Mouse (Mus musculus): ENCODE measurements around the gene Psmd11. TPM values are rescaled to one million over a fixed set of nuclear protein-coding genes. Genes with fewer than 3 reads are reported as not detected.
"Not testable (repeated sequence)": the region's sequence is repeated elsewhere in the genome, so short reads cannot be mapped to it uniquely, and the experiment has no call there.

The Psmd11 gene
- polyA plus RNA-seq (2015; fragmentation: Nextera tagmentation; extraction: Ambion mirVana) = 321 and 336 TPM in 2 replicates

GRCm38 (mm10) chr11:80428381-80429008 is at the start of gene Psmd11:
Gene Psmd11 (plus strand): TSS chr11:80428615.
- peak; percentile 100 for ATAC-seq
- Histone ChIP-seq H3K4me2 (replicated peaks) (peak within 1 kb of the TSS; percentile 92), H3K4me1 (replicated peaks) (peaks cover 14% of the 10 kb centered on the region), H3K27ac (peak within 1 kb of the TSS; percentile 90), H3K9me3 (no peaks in the 10 kb centered on the region), H3K4me3 (replicated peaks) (peak within 1 kb of the TSS; percentile 93), H3K36me3 (peaks cover 17% of the 10 kb centered on the region), H3K9ac (replicated peaks) (peak within 1 kb of the TSS; percentile 93), H3K27me3 (no peaks in the 10 kb centered on the region)
- WGBS = under 1% methylated on average over 58 of the region's 58 CpGs

GRCm38 (mm10) chr11:80379184-80379583 is 49.2 kb upstream of the Psmd11 start:
- ATAC-seq = not testable (repeated sequence)
- WGBS = 97% methylated on average over 7 of the region's 7 CpGs

GRCm38 (mm10) chr11:80382626-80383018 is 45.8 kb upstream of the Psmd11 start:
- H3K9ac ChIP-seq (replicated peaks) = peak overlapping the region; percentile 70
- H3K4me2 ChIP-seq (replicated peaks) = peak overlapping the region; percentile 68
- peak overlapping the region; percentile 94 for H3K4me3 ChIP-seq (replicated peaks)
- H3K27ac ChIP-seq = peak overlapping the region; percentile 90
- 8% methylated on average over 12 of the region's 12 CpGs for WGBS
- H3K27me3 ChIP-seq = no peaks in the 10 kb centered on the region
- H3K9me3 ChIP-seq = no peaks in the 10 kb centered on the region
- peaks cover 4% of the 10 kb centered on the region for H3K36me3 ChIP-seq
- H3K4me1 ChIP-seq (replicated peaks) = peaks cover 41% of the 10 kb centered on the region
- ATAC-seq = peak; percentile 24

More at GRCm38 (mm10) chr11:80379184-80379583, 49.2 kb upstream of the Psmd11 start:
- H3K4me2 ChIP-seq (replicated peaks); H3K27me3 ChIP-seq; H3K27ac ChIP-seq; H3K9me3 ChIP-seq; H3K4me3 ChIP-seq (replicated peaks); H3K9ac ChIP-seq (replicated peaks); H3K36me3 ChIP-seq: not testable (repeated sequence)
- peaks cover 21% of the 10 kb centered on the region for H3K4me1 ChIP-seq (replicated peaks)

GRCm38 (mm10) chr11:80383019-80383625 is 45.3 kb upstream of the Psmd11 start, which contains the start of gene Zfp207:
Gene Zfp207 (plus strand): TSS chr11:80383279.
- Histone ChIP-seq H3K4me1 (replicated peaks) (peaks cover 43% of the 10 kb centered on the region), H3K27me3 (no peaks in the 10 kb centered on the region), H3K4me2 (replicated peaks) (peak within 1 kb of the TSS; percentile 99), H3K36me3 (peaks cover 9% of the 10 kb centered on the region), H3K9ac (replicated peaks) (peak within 1 kb of the TSS; percentile 98), H3K27ac (peak within 1 kb of the TSS; percentile 90), H3K4me3 (replicated peaks) (peak within 1 kb of the TSS; percentile 94), H3K9me3 (no peaks in the 10 kb centered on the region)
- peak; percentile 95 for ATAC-seq
- 0% methylated on average over 33 of the region's 33 CpGs for WGBS

- ATAC-seq = peak; percentile 15; the same call in 1 of the 2 replicates
Observed at GRCm38 (mm10) chr11:80383626-80384046, 44.8 kb upstream of the Psmd11 start.

DNA sequence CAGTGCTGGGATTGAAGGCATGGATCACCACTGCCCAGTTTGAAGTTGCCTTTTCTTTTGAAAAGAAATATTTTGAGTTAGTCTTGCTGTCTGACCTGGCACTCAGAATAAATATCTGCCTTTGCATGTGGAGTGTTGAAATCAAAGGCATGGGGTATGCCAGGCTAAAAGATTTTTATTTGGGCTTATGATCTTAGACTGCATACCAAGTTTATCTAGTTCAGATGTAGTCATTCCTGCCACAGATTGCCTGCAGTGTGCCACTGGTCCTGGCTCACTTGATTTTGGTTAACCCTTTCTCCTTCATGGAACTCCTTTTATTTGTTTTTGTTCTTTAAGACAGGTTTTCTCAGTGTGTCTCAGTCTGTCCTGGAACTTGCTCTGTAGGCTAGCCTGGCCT is 44.0 kb upstream of the Psmd11 start:
- ATAC-seq = no peak
- Histone ChIP-seq H3K4me3 (replicated peaks) (peak overlapping the region; percentile 94), H3K4me1 (replicated peaks) (peaks cover 41% of the 10 kb centered on the region), H3K9me3 (no peaks in the 10 kb centered on the region), H3K9ac (replicated peaks) (peak overlapping the region; percentile 98), H3K36me3 (peaks cover 20% of the 10 kb centered on the region), H3K27ac (no peak overlapping the region), H3K4me2 (replicated peaks) (peak overlapping the region; percentile 99), H3K27me3 (no peaks in the 10 kb centered on the region)

More at GRCm38 (mm10) chr11:80383626-80384046, 44.8 kb upstream of the Psmd11 start:
- peak overlapping the region; percentile 98 for H3K9ac ChIP-seq (replicated peaks)
- under 1% methylated on average over 20 of the region's 20 CpGs for WGBS
- H3K27ac ChIP-seq = peak overlapping the region; percentile 90
- H3K4me2 ChIP-seq (replicated peaks) = peak overlapping the region; percentile 36
- H3K4me1 ChIP-seq (replicated peaks) = peaks cover 41% of the 10 kb centered on the region
- no peaks in the 10 kb centered on the region for H3K9me3 ChIP-seq
- peak overlapping the region; percentile 94 for H3K4me3 ChIP-seq (replicated peaks)
- H3K27me3 ChIP-seq = no peaks in the 10 kb centered on the region
- H3K36me3 ChIP-seq = peaks cover 14% of the 10 kb centered on the region

DNA sequence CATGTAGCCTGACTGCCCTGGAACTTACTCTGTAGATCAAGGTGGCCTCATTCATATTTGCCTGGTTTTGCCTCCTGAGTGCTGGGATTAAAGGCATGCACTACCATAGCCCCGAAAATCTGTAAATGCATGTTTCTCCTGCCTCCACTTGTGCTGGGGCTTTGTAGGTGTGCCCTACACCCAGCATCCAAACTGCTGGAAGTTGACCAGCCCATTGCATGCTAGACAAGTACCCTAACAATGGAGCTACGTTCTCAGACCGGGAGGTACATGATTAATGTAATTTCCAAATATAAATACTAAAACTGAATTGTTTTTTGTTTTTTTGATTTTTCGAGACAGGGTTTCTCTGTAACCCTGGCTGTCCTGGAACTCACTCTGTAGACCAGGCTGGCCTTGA is 43.4 kb upstream of the Psmd11 start:
- peaks cover 41% of the 10 kb centered on the region for H3K4me1 ChIP-seq (replicated peaks)
- peak overlapping the region; percentile 99 for H3K4me2 ChIP-seq (replicated peaks)
- ATAC-seq = no peak
- H3K27me3 ChIP-seq = no peaks in the 10 kb centered on the region
- H3K4me3 ChIP-seq (replicated peaks) = peak overlapping the region; percentile 94
- no peaks in the 10 kb centered on the region for H3K9me3 ChIP-seq
- whole genome bisulfite sequencing = 60% methylated on average over 4 of the region's 4 CpGs
- H3K9ac ChIP-seq (replicated peaks) = peak overlapping the region; percentile 98
- H3K36me3 ChIP-seq = peaks cover 25% of the 10 kb centered on the region
- H3K27ac ChIP-seq = no peak overlapping the region; the same call in 1 of the 2 replicates

DNA sequence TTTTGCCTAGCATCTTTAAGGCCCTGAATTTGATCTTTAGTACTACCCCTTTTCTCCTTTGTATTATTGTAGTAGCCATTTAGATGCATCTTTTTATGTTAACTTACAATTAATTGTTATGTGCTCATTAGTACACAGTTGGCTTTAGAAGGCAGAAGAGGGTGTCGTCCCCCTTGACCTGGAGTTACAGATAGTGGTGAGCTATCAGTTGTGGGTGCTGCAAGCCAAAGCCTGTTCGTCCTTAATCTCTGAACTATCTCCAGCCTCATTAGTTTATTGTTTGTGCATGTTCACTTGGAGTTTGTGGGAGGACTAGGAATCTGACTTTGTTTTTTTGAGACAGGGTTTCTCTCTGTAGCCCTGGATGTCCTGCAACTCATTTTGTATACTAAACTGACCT is 41.6 kb upstream of the Psmd11 start:
- H3K36me3 ChIP-seq = peaks cover 33% of the 10 kb centered on the region
- H3K27me3 ChIP-seq = no peaks in the 10 kb centered on the region
- H3K27ac ChIP-seq = no peak overlapping the region
- WGBS = 90% methylated on average over 2 of the region's 2 CpGs
- H3K4me1 ChIP-seq (replicated peaks) = peaks cover 41% of the 10 kb centered on the region
- ATAC-seq = no peak
- peak overlapping the region; percentile 99 for H3K4me2 ChIP-seq (replicated peaks)
- H3K9me3 ChIP-seq = no peaks in the 10 kb centered on the region
- H3K4me3 ChIP-seq (replicated peaks) = peak overlapping the region; percentile 94
- no peak overlapping the region for H3K9ac ChIP-seq (replicated peaks)

DNA sequence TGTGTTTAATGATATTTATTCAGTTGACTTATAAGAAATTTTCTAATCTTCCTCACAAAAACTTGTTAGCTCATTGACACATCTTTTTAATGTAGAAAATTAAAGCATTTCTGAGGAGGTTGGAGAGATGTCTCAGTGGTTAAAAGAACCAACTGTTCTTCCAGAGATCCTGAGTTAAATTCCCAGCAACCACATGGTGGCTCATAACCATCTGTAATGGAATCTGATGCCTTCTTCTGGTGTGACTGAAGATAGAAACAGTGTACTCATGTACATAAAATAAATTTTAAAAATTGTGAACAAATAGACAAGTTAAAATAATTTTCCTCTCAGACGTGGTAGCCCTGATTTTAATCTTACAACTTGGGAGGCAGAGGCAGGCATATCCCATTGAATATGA is 38.5 kb upstream of the Psmd11 start:
- WGBS = 89% methylated on average over 1 of the region's 1 CpGs
- H3K36me3 ChIP-seq = peaks cover 50% of the 10 kb centered on the region

DNA sequence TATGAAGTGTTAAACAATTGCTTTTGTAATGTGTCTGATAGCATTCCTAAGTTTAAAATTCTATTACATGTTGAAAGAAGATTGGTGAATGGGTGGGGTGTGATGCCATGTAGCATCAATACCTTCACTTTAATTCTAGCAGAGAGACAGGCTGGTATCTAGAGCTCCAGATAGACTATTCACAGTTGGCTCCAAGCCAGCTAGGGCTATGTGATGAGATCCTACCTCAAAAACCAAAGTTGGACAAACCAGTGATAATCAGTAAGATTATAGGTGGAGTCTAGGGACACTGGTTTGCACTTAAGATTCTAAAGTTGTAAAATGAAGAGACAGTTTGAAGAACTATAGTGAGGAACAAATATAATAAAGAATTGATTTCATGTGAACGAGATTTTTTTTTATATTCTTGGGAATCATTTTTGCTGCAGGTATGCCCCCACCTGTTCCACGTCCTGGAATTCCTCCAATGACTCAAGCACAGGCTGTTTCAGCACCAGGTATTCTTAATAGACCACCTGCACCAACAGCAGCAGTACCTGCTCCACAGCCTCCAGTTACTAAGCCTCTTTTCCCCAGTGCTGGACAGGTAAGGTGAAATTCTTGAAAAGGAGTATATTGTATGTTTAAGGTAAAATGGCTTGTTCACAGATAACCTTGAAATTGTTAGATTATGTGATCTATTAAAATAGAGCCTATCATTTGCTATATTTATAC is 36.9 kb upstream of the Psmd11 start:
- Histone ChIP-seq H3K4me2 (replicated peaks) (no peak overlapping the region), H3K36me3 (peaks cover 66% of the 10 kb centered on the region), H3K9ac (replicated peaks) (no peak overlapping the region), H3K27me3 (no peaks in the 10 kb centered on the region), H3K4me1 (replicated peaks) (peaks cover 11% of the 10 kb centered on the region), H3K4me3 (replicated peaks) (no peak overlapping the region), H3K9me3 (no peaks in the 10 kb centered on the region), H3K27ac (no peak overlapping the region)
- no peak for ATAC-seq
- 95% methylated on average over 2 of the region's 2 CpGs for WGBS

More for the DNA sequence above, 38.5 kb upstream of the Psmd11 start:
- H3K4me3 ChIP-seq (replicated peaks) = no peak overlapping the region
- ATAC-seq = no peak
- peaks cover 28% of the 10 kb centered on the region for H3K4me1 ChIP-seq (replicated peaks)
- H3K9ac ChIP-seq (replicated peaks) = no peak overlapping the region
- H3K27ac ChIP-seq = no peak overlapping the region
- H3K4me2 ChIP-seq (replicated peaks) = no peak overlapping the region
- H3K27me3 ChIP-seq = no peaks in the 10 kb centered on the region
- H3K9me3 ChIP-seq = no peaks in the 10 kb centered on the region

DNA sequence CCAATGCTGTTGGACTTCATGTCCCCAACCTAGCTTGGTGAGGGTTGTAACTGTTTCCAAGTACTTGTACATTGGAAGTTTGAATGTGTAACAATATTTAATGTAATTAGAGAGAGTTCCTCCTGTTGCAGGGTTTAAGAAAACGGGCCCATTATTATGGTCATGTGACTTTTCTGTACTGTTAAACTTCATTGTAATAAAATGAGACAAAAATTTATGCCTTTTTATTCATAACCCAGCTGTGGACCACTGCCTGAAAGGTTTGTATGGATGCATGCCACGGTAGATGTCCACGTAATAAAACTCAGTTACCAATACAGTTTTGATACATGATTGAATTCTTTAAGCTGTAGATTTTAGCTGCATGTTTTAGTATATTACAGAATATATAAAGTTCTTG is 32.5 kb upstream of the Psmd11 start:
- no peak for ATAC-seq
- Histone ChIP-seq H3K4me1 (replicated peaks) (no peaks in the 10 kb centered on the region), H3K4me2 (replicated peaks) (no peak overlapping the region), H3K36me3 (peaks cover 66% of the 10 kb centered on the region), H3K27ac (no peak overlapping the region), H3K27me3 (no peaks in the 10 kb centered on the region), H3K4me3 (replicated peaks) (no peak overlapping the region), H3K9me3 (no peaks in the 10 kb centered on the region), H3K9ac (replicated peaks) (no peak overlapping the region)
- WGBS = 93% methylated on average over 3 of the region's 3 CpGs

DNA sequence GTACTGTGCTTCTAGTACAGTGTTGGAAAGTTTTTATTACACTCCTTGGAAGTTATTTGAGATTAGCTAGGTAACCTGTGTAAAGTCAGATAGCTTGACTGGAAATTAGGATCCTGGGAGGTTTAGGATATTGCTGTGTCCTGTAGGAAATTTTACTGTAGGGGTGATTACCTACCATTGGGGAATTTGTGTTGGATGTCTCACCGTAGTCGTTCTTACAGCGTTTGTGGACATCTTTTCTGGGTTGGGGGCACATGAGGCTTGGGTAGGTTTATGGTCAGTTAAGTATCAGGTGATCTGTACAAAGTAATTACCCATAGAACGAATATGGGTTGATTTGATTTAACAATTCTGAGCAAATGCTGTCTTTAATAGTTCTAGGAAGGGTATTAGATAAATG is 31.8 kb upstream of the Psmd11 start:
- Histone ChIP-seq H3K4me2 (replicated peaks) (no peak overlapping the region), H3K9me3 (no peaks in the 10 kb centered on the region), H3K27me3 (no peaks in the 10 kb centered on the region), H3K9ac (replicated peaks) (no peak overlapping the region), H3K4me1 (replicated peaks) (no peaks in the 10 kb centered on the region), H3K27ac (no peak overlapping the region), H3K36me3 (peaks cover 64% of the 10 kb centered on the region), H3K4me3 (replicated peaks) (no peak overlapping the region)
- 90% methylated on average over 4 of the region's 4 CpGs for WGBS
- ATAC-seq = no peak
